Mouse (Mus musculus): ENCODE measurements at regions not wholly inside any gene's neighbourhood (a gene's known extent, or its start where the extent isn't known, plus 50 kb on each side); places are given as distances from the start of the nearest gene placed in this dataset.

- ATAC-seq (ENCODE audit: insufficient number of reproducible peaks, insufficient read depth, low FRiP score, low read depth) = no peak
- no peaks in the 10 kb centered on the region for H3K27me3 ChIP-seq (ENCODE audit: control insufficient read depth, insufficient read depth, low read length)
- no peak overlapping the region for H3K4me2 ChIP-seq (replicated peaks; ENCODE audit: low read depth, low read length)
- no peak overlapping the region for H3K27ac ChIP-seq (ENCODE audit: low read length)
- H3K36me3 ChIP-seq (ENCODE audit: control insufficient read depth, insufficient read depth, low read length) = no peaks in the 10 kb centered on the region
- H3K9me3 ChIP-seq (ENCODE audit: control insufficient read depth, low read depth, low read length) = no peaks in the 10 kb centered on the region
- no peaks in the 10 kb centered on the region for H3K4me1 ChIP-seq (ENCODE audit: control insufficient read depth, insufficient read depth, low read length)
- H3K4me3 ChIP-seq (ENCODE audit: low read depth, low read length) = no peak overlapping the region
- WGBS = 84% methylated on average over 5 of the region's 5 CpGs
- no peak overlapping the region for H3K9ac ChIP-seq (replicated peaks; ENCODE audit: low read depth, low read length)
These were observed 84.1 kb downstream of the Gm21962 start for GRCm38 (mm10) chr3:137755391-137755790.

- Histone ChIP-seq H3K9ac (replicated peaks; ENCODE audit: low read depth, low read length) (no peak overlapping the region), H3K27ac (ENCODE audit: low read length) (no peak overlapping the region), H3K36me3 (ENCODE audit: control insufficient read depth, insufficient read depth, low read length) (no peaks in the 10 kb centered on the region), H3K27me3 (ENCODE audit: control insufficient read depth, insufficient read depth, low read length) (no peaks in the 10 kb centered on the region), H3K9me3 (ENCODE audit: control insufficient read depth, low read depth, low read length) (no peaks in the 10 kb centered on the region), H3K4me3 (ENCODE audit: low read depth, low read length) (no peak overlapping the region), H3K4me2 (replicated peaks; ENCODE audit: low read depth, low read length) (no peak overlapping the region), H3K4me1 (ENCODE audit: control insufficient read depth, insufficient read depth, low read length) (no peaks in the 10 kb centered on the region)
- WGBS = 52% methylated on average over 14 of the region's 14 CpGs
- ATAC-seq (ENCODE audit: insufficient number of reproducible peaks, insufficient read depth, low FRiP score, low read depth) = no peak
These were observed 91.0 kb downstream of the Gm21962 start for GRCm38 (mm10) chr3:137762213-137762884.

GRCm38 (mm10) chr3:137763406-137763805 is 92.1 kb downstream of the Gm21962 start:
- Histone ChIP-seq H3K4me2 (replicated peaks; ENCODE audit: low read depth, low read length) (no peak overlapping the region), H3K27me3 (ENCODE audit: control insufficient read depth, insufficient read depth, low read length) (no peaks in the 10 kb centered on the region), H3K9me3 (ENCODE audit: control insufficient read depth, low read depth, low read length) (no peaks in the 10 kb centered on the region), H3K27ac (ENCODE audit: low read length) (no peak overlapping the region), H3K4me3 (ENCODE audit: low read depth, low read length) (no peak overlapping the region), H3K9ac (replicated peaks; ENCODE audit: low read depth, low read length) (no peak overlapping the region), H3K4me1 (ENCODE audit: control insufficient read depth, insufficient read depth, low read length) (no peaks in the 10 kb centered on the region), H3K36me3 (ENCODE audit: control insufficient read depth, insufficient read depth, low read length) (no peaks in the 10 kb centered on the region)
- 88% methylated on average over 5 of the region's 5 CpGs for WGBS
- no peak for ATAC-seq (ENCODE audit: insufficient number of reproducible peaks, insufficient read depth, low FRiP score, low read depth)

GRCm38 (mm10) chr3:137768627-137769026 is 95.7 kb upstream of the H2afz start:
- H3K27me3 ChIP-seq (ENCODE audit: control insufficient read depth, insufficient read depth, low read length) = no peaks in the 10 kb centered on the region
- no peak overlapping the region for H3K27ac ChIP-seq (ENCODE audit: low read length)
- no peak overlapping the region for H3K4me3 ChIP-seq (ENCODE audit: low read depth, low read length)
- no peak overlapping the region for H3K4me2 ChIP-seq (replicated peaks; ENCODE audit: low read depth, low read length)
- H3K9me3 ChIP-seq (ENCODE audit: control insufficient read depth, low read depth, low read length) = no peaks in the 10 kb centered on the region
- no peak overlapping the region for H3K9ac ChIP-seq (replicated peaks; ENCODE audit: low read depth, low read length)
- 82% methylated on average over 4 of the region's 4 CpGs for WGBS
- H3K36me3 ChIP-seq (ENCODE audit: control insufficient read depth, insufficient read depth, low read length) = no peaks in the 10 kb centered on the region
- ATAC-seq (ENCODE audit: insufficient number of reproducible peaks, insufficient read depth, low FRiP score, low read depth) = no peak
- H3K4me1 ChIP-seq (ENCODE audit: control insufficient read depth, insufficient read depth, low read length) = no peaks in the 10 kb centered on the region

GRCm38 (mm10) chr3:137775076-137775849 is 89.0 kb upstream of the H2afz start:
- 53% methylated on average over 6 of the region's 6 CpGs for WGBS
- H3K36me3 ChIP-seq (ENCODE audit: control insufficient read depth, insufficient read depth, low read length) = no peaks in the 10 kb centered on the region
- H3K27me3 ChIP-seq (ENCODE audit: control insufficient read depth, insufficient read depth, low read length) = no peaks in the 10 kb centered on the region
- no peak overlapping the region for H3K27ac ChIP-seq (ENCODE audit: low read length)
- no peaks in the 10 kb centered on the region for H3K4me1 ChIP-seq (ENCODE audit: control insufficient read depth, insufficient read depth, low read length)
- H3K9ac ChIP-seq (replicated peaks; ENCODE audit: low read depth, low read length) = no peak overlapping the region
- no peak for ATAC-seq (ENCODE audit: insufficient number of reproducible peaks, insufficient read depth, low FRiP score, low read depth)
- no peaks in the 10 kb centered on the region for H3K9me3 ChIP-seq (ENCODE audit: control insufficient read depth, low read depth, low read length)
- H3K4me2 ChIP-seq (replicated peaks; ENCODE audit: low read depth, low read length) = no peak overlapping the region
- no peak overlapping the region for H3K4me3 ChIP-seq (ENCODE audit: low read depth, low read length)

GRCm38 (mm10) chr3:137778113-137778512 is 86.2 kb upstream of the H2afz start:
- H3K27me3 ChIP-seq (ENCODE audit: control insufficient read depth, insufficient read depth, low read length) = no peaks in the 10 kb centered on the region
- ATAC-seq (ENCODE audit: insufficient number of reproducible peaks, insufficient read depth, low FRiP score, low read depth) = no peak
- 32% methylated on average over 7 of the region's 7 CpGs for WGBS

GRCm38 (mm10) chr3:137780029-137780428 is 84.3 kb upstream of the H2afz start:
- H3K9me3 ChIP-seq (ENCODE audit: control insufficient read depth, low read depth, low read length) = no peaks in the 10 kb centered on the region
- H3K36me3 ChIP-seq (ENCODE audit: control insufficient read depth, insufficient read depth, low read length) = no peaks in the 10 kb centered on the region
- no peak overlapping the region for H3K9ac ChIP-seq (replicated peaks; ENCODE audit: low read depth, low read length)
- peak overlapping the region; percentile 6; the same call in 1 of the 2 replicates for H3K4me3 ChIP-seq (ENCODE audit: low read depth, low read length)
- no peak overlapping the region for H3K27ac ChIP-seq (ENCODE audit: low read length)
- H3K27me3 ChIP-seq (ENCODE audit: control insufficient read depth, insufficient read depth, low read length) = no peaks in the 10 kb centered on the region
- H3K4me2 ChIP-seq (replicated peaks; ENCODE audit: low read depth, low read length) = peak overlapping the region; percentile 30
- no peak for ATAC-seq (ENCODE audit: insufficient number of reproducible peaks, insufficient read depth, low FRiP score, low read depth)
- H3K4me1 ChIP-seq (ENCODE audit: control insufficient read depth, insufficient read depth, low read length) = no peaks in the 10 kb centered on the region
- WGBS = 5% methylated on average over 11 of the region's 11 CpGs

More at GRCm38 (mm10) chr3:137778113-137778512, 86.2 kb upstream of the H2afz start:
- Histone ChIP-seq H3K9ac (replicated peaks; ENCODE audit: low read depth, low read length) (no peak overlapping the region), H3K4me2 (replicated peaks; ENCODE audit: low read depth, low read length) (no peak overlapping the region), H3K36me3 (ENCODE audit: control insufficient read depth, insufficient read depth, low read length) (no peaks in the 10 kb centered on the region), H3K9me3 (ENCODE audit: control insufficient read depth, low read depth, low read length) (no peaks in the 10 kb centered on the region), H3K4me3 (ENCODE audit: low read depth, low read length) (no peak overlapping the region), H3K4me1 (ENCODE audit: control insufficient read depth, insufficient read depth, low read length) (no peaks in the 10 kb centered on the region), H3K27ac (ENCODE audit: low read length) (no peak overlapping the region)

GRCm38 (mm10) chr3:137782836-137783235 is 81.5 kb upstream of the H2afz start:
- no peaks in the 10 kb centered on the region for H3K36me3 ChIP-seq (ENCODE audit: control insufficient read depth, insufficient read depth, low read length)
- H3K27ac ChIP-seq (ENCODE audit: low read length) = no peak overlapping the region
- H3K9ac ChIP-seq (replicated peaks; ENCODE audit: low read depth, low read length) = no peak overlapping the region
- H3K4me3 ChIP-seq (ENCODE audit: low read depth, low read length) = no peak overlapping the region
- H3K27me3 ChIP-seq (ENCODE audit: control insufficient read depth, insufficient read depth, low read length) = no peaks in the 10 kb centered on the region
- WGBS = 69% methylated on average over 5 of the region's 5 CpGs
- no peaks in the 10 kb centered on the region for H3K9me3 ChIP-seq (ENCODE audit: control insufficient read depth, low read depth, low read length)
- no peaks in the 10 kb centered on the region for H3K4me1 ChIP-seq (ENCODE audit: control insufficient read depth, insufficient read depth, low read length)
- no peak for ATAC-seq (ENCODE audit: insufficient number of reproducible peaks, insufficient read depth, low FRiP score, low read depth)
- no peak overlapping the region for H3K4me2 ChIP-seq (replicated peaks; ENCODE audit: low read depth, low read length)
